Mouse (Mus musculus): ENCODE data around the gene Ceacam19. TPM values are rescaled to one million over a fixed set of nuclear protein-coding genes. Genes with fewer than 3 reads are reported as not detected.
"Not testable (repeated sequence)": the region's sequence is repeated elsewhere in the genome, so short reads cannot be mapped to it uniquely, and the experiment has no call there.

Ceacam19 gene
- under 1 TPM in 10 of 26 experiments, not detected in 16; 0.18 to 0.30 (median 0.22) TPM for total RNA-seq (2018; cell fraction: chromatin; rRNA removed)
- total RNA-seq (2018; cell fraction: cytosol; rRNA removed): under 1 TPM in 25 of 26 experiments, not detected in 1; 0.05 to 0.69 (median 0.23) TPM
- total RNA-seq (2018; cell fraction: nucleus; rRNA removed): under 1 TPM in 16 of 26 experiments, not detected in 10; 0.17 to 0.87 (median 0.36) TPM
- polyA plus RNA-seq (2018): 0.23 TPM in 2 of 3 replicates, not detected in the other

DNA sequence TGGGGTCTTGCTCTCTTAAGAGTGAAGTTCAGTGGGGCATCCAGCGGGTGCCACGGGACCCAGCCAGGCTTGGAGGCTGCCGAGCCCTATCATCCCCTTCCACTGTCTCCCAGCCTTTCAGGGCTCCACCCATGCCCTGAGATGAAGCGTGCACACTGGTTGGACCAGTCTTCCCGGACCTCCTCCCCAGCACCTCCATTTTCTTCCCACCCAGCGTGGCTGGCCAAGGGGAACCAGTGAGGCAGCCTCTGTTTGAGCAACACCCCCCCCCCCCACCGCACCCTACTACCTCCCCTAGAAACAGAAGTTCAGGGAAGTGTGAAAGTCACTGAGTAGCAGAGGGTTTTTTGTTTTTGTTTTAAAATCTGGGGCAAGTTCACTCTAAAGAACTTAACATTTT is at the start of gene Ceacam19:
TSS of gene Ceacam19 (minus strand) at position 117 of the 400 bp plus-strand sequence.
- Histone ChIP-seq H3K79me2 (ENCODE audit: inconsistent target) (no peaks in the 10 kb centered on the region), H3K27ac (no peak within 1 kb of the TSS), H3K4me3 (ENCODE audit: inconsistent target) (no peak within 1 kb of the TSS), H3K36me3 (ENCODE audit: inconsistent target) (no peaks in the 10 kb centered on the region)
- WGBS (ENCODE audit: missing documents): 54% methylated on average over 6 of the region's 7 CpGs

DNA sequence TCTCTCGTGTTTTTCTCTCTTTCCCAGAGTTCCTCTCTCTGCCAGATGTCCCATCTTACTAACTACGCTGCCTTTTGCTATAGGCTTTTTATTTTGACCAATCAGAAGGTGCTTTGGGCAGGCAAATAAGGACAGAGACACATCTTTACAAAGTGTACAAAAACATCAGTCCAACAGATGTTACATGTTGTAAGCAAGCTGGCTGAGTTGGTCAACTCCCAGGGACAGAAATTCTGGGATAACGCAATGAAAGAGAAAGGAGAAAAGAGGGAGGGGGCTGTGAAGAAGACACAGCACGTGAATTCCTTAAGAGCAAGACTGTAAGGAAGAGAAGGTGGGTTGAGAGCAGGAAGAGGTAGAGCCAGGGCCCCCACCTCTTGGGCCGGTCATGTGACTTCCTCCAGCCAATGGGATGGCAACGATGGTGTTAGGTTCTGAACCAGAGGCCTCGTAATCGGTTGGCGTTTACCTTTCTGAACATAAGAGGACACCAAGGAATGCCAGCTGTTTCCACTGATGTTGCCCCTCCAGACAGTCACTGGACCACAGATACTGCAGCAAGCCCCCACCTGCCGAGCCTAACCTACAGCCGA is 49.6 kb upstream of the Ceacam19 start:
- Histone ChIP-seq H3K36me3 (ENCODE audit: inconsistent target) (no peaks in the 10 kb centered on the region), H3K27ac (no peak overlapping the region), H3K79me2 (ENCODE audit: inconsistent target) (no peaks in the 10 kb centered on the region), H3K4me3 (ENCODE audit: inconsistent target) (no peak overlapping the region)
- 88% methylated on average over 11 of the region's 11 CpGs for WGBS (ENCODE audit: missing documents)

- 37% methylated on average over 6 of the region's 6 CpGs for WGBS (ENCODE audit: missing documents)
- Histone ChIP-seq H3K4me3 (ENCODE audit: inconsistent target) (peak overlapping the region; percentile 7; the same call in 1 of the 2 replicates), H3K79me2 (ENCODE audit: inconsistent target) (no peaks in the 10 kb centered on the region), H3K27ac (peak overlapping the region; percentile 87), H3K36me3 (ENCODE audit: inconsistent target) (no peaks in the 10 kb centered on the region)
Observed at GRCm38 (mm10) chr7:19935961-19936360, 48.2 kb upstream of the Ceacam19 start.

DNA sequence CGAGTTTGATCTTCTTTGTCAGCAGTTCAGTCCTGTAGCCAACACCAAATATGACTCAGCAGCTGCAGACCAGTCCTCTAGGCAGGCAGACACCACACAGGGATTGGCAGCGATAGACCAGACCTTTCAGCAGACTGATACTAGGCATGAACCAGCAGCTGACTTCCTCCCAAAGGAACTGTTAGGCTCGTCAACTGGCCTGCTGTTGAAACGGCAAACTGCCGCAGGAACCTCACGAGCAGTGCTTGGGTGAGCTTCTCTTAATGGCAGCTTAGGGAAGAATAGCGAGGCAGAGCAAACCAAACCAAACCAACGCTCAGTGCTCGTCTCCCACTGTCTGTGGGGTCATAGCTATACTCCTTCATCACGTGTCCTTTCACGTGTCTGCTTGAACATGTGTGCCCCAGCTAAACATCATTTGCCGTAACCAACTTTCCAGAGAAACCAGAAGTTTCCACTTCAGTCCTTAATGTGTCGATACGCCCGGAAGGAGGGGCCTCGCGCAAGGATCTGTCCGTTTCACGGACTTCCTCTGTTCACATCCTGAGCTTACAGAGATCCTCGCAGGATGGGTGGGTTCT is 47.5 kb upstream of the Ceacam19 start:
- Histone ChIP-seq H3K36me3 (ENCODE audit: inconsistent target) (no peaks in the 10 kb centered on the region), H3K27ac (peak overlapping the region; percentile 87), H3K4me3 (ENCODE audit: inconsistent target) (peak overlapping the region; percentile 7; the same call in 1 of the 2 replicates), H3K79me2 (ENCODE audit: inconsistent target) (no peaks in the 10 kb centered on the region)
- WGBS (ENCODE audit: missing documents): 1% methylated on average over 20 of the region's 20 CpGs

DNA sequence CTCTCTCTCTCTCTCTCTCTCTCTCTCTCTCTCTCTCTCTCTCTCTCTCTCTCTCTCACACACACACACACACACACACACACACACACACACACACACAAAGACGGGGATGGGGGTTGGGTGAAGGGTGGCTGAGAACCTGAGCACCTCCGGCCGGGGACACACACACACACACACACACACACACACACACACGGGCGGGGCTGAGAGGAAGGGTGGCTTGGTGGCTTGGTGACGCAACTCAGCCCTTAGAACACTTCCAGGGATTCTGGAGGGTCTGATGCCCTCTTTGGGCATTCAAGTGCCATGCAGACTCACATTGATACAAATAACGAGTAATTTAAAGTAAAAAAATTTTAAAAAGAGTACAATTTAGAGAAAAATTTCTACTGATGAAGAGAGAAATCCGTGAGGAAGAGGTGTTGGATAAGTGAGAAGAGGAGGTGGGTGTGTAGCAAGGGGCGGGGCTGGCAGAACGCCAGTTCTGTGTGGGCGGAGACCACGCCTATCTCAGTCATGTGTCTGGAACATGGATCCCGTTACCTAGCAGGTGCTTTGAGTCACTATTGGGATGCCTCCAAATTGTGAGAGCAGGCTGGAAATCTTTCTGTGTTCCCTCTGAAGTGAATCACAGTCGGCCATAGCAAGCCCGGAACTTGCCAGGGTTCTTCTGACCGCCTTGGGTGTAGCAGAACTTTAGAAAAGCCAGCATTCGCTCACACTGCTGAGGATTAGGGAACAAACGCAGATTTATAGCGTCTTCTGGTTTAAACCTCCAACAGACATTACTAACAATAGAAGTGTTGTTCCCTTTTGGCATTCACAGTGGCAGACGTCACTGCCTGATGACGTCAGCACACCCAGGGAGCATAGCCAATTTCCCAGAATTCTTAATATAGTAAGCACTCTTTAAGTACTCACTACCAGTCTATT is 45.4 kb upstream of the Ceacam19 start:
- peak overlapping the region; percentile 2; the same call in 1 of the 2 replicates for H3K4me3 ChIP-seq (ENCODE audit: inconsistent target)
- no peaks in the 10 kb centered on the region for H3K79me2 ChIP-seq (ENCODE audit: inconsistent target)
- WGBS (ENCODE audit: missing documents): under 1% methylated on average over 20 of the region's 21 CpGs
- no peaks in the 10 kb centered on the region for H3K36me3 ChIP-seq (ENCODE audit: inconsistent target)
- H3K27ac ChIP-seq: peak overlapping the region; percentile 87

DNA sequence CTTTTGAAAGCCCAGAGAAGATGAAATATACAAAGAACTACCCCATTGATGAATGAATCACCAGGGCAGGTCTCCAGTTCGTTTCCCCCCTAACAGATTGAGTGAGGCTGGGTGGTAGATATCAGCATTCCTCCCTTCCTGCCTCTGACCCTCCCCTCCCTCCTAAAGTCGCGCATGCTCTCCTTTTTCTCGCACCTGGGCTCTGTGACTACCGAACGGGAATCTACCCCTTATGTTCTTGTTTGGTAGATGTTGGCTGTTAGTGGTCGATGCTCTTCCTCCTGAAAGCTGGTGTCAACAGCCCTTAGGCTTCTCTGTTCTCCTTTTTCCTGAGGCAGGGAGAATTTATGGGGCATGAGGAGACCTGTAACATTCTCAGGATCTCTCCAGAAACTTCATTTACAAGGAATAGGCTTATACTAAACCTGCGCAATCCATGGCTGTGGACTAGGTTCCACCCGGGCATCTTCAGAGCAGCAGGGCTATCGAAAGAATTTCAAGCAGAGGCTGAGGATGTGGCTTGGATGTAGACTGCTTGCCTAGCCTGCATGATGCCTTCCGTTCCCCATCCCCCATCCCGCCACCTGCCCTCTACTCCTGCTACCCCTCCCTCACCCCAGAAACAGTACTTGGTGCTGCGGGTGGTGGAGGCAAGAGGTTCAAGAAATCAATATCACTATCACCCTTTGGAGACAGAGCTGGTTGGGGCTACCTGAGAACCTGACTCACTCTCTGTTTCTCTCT is 44.5 kb upstream of the Ceacam19 start:
- H3K79me2 ChIP-seq (ENCODE audit: inconsistent target): no peaks in the 10 kb centered on the region
- H3K36me3 ChIP-seq (ENCODE audit: inconsistent target): no peaks in the 10 kb centered on the region
- H3K4me3 ChIP-seq (ENCODE audit: inconsistent target): no peak overlapping the region
- 14% methylated on average over 13 of the region's 13 CpGs for WGBS (ENCODE audit: missing documents)
- no peak overlapping the region for H3K27ac ChIP-seq

DNA sequence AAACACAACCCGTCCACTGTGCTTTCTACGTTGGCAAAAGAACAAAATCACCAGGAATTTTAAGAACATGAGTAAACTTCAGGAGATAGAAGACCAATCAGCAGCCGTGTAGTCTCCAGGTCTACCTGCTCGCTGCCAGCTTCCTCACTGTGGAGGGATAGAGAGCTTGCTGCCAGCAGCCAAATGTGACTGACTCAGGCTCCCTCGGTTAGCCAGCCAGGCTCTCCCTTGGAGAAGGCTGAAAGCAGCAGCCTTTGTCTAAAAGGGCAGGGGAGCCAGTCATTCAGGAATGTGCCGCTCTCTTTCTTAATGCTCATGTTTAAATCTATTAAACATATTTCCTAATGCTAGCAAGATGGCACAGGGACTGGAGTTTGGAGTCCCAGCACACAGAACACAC is 42.7 kb upstream of the Ceacam19 start:
- H3K36me3 ChIP-seq (ENCODE audit: inconsistent target); H3K79me2 ChIP-seq (ENCODE audit: inconsistent target); H3K27ac ChIP-seq; H3K4me3 ChIP-seq (ENCODE audit: inconsistent target): not testable (repeated sequence)
- WGBS (ENCODE audit: missing documents): 91% methylated on average over 6 of the region's 6 CpGs

GRCm38 (mm10) chr7:19928486-19928885 is 40.7 kb upstream of the Ceacam19 start:
- Histone ChIP-seq H3K27ac (no peak overlapping the region), H3K36me3 (ENCODE audit: inconsistent target) (no peaks in the 10 kb centered on the region), H3K4me3 (ENCODE audit: inconsistent target) (no peak overlapping the region), H3K79me2 (ENCODE audit: inconsistent target) (no peaks in the 10 kb centered on the region)
- WGBS (ENCODE audit: missing documents): 93% methylated on average over 5 of the region's 5 CpGs

DNA sequence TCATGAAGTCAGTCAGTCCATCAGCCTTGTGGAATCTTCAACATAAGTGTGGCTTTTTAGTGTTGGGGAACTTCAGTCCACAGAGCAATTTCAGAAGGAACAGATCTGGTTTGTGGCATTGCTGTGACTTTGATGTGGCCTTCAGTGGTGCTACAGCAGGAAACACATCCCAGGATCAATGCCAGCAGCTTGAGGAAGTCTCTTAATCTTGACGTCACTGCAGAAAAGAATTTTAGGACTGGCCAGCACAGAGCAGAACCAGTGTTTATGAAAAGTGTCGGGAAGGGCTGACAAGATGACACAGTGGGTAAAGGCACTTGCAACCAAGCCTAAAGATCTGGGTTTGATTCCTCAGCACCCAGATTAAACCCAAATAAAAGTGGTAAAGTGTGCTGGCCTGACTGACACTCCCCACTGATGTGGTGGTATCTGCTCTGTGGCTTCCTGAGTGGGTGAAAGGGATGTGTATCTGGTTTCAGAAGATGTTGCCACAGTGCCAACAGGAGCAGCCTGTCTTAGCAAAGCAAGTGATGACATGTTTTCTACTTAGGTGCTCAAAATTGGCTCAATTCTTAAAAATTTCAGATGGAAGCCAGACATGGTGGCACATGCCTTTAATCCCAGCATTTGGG is 39.2 kb upstream of the Ceacam19 start:
- H3K4me3 ChIP-seq (ENCODE audit: inconsistent target): no peak overlapping the region
- no peak overlapping the region for H3K27ac ChIP-seq
- 19% methylated on average over 2 of the region's 2 CpGs for WGBS (ENCODE audit: missing documents)

DNA sequence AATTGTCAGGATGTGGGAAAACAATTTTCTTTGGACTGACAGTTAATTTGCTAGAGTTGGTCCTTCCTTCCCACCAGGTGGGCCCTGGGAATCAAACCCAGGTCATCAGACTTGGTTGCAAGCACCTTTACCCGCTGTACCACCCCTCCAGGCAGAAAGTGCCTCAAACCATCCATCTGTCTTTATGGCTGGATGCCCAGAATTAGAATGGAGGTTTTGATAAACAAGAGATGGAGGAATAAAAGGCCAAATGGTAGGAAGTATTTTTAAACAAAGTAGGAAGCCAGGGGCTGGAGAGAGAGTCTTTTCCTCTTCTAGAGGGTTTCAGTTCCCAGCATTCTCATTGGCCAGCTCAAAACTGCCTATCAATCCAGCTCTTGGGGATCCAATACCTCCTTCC is 37.6 kb upstream of the Ceacam19 start:
- no peaks in the 10 kb centered on the region for H3K36me3 ChIP-seq (ENCODE audit: inconsistent target)
- 91% methylated on average over 1 of the region's 1 CpGs for WGBS (ENCODE audit: missing documents)
- peaks cover under 1% of the 10 kb centered on the region; the same call in 1 of the 2 replicates for H3K79me2 ChIP-seq (ENCODE audit: inconsistent target)
- no peak overlapping the region for H3K4me3 ChIP-seq (ENCODE audit: inconsistent target)
- no peak overlapping the region for H3K27ac ChIP-seq

More for the DNA sequence above, 39.2 kb upstream of the Ceacam19 start:
- H3K36me3 ChIP-seq (ENCODE audit: inconsistent target): no peaks in the 10 kb centered on the region
- H3K79me2 ChIP-seq (ENCODE audit: inconsistent target): no peaks in the 10 kb centered on the region

DNA sequence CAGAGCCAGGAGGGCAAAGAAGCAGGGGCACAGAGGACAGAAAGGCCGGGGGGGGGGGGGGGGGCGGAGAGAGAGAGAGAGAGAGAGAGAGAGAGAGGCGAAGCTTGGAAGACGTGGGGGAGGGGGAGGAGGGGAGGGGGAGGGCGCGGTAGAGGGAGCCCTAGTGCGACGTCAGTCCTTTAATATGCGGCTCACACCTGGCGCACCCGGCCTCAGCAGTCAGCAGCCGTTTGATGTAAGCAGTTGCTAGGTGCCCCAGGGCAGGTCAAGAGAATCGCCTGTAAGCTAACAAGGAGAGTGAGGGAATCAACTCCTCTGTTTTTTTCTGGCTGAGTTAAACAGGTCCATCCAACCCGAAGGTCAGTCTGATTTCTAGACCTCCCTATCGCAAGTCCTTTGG is 36.0 kb upstream of the Ceacam19 start:
- H3K36me3 ChIP-seq (ENCODE audit: inconsistent target): no peaks in the 10 kb centered on the region
- H3K27ac ChIP-seq: no peak overlapping the region
- peaks cover 16% of the 10 kb centered on the region for H3K79me2 ChIP-seq (ENCODE audit: inconsistent target)
- H3K4me3 ChIP-seq (ENCODE audit: inconsistent target): no peak overlapping the region
- WGBS (ENCODE audit: missing documents): 52% methylated on average over 11 of the region's 15 CpGs

- WGBS (ENCODE audit: missing documents): 17% methylated on average over 2 of the region's 2 CpGs
- Histone ChIP-seq H3K27ac (0 out of 2 replicates have a peak overlapping the region, but pooled peaks have one; percentile 1), H3K4me3 (ENCODE audit: inconsistent target) (no peak overlapping the region)
Observed at GRCm38 (mm10) chr7:19923354-19923753, 35.6 kb upstream of the Ceacam19 start.

DNA sequence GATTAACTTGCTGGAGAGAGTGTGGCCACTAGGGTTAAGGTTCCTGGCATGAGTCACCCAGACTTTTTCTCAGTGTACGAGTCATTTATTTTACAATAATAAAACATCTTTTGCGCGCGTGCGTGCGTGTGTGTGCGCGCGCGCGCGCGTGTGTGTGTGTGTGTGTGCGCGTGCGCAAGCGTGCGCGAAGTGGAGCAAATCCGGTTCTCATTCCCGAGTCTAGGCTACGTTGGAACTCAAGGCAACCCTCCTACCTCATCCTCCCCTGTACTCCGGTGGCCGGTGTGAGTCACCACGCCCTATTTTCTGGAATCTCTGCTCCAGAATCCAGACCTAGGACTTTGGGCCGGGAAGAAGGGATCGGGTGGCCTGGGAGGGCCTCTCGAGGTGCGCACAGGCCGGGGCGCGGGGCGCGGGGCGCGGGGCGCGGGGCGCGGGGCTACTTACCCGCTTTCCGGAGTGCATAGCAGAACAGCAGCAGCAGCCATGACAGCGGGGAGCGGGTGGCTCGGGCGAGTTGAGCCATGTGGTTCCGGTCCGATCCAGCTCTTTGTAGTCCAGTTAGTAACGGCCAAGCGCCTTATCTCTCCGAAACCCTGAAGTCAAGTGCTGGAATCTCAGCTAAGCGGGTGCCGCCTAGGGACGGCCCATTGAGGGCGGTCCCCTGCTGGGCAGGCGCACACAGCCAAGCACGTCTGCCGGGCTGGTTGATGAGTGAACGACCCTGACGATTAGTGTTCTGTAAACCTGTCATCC is 32.9 kb upstream of the Ceacam19 start, which contains the start of gene Pvr:
TSS of gene Pvr (minus strand) at position 655 of the 756 bp plus-strand sequence.
- Histone ChIP-seq H3K4me3 (ENCODE audit: inconsistent target) (peak within 1 kb of the TSS; percentile 47), H3K27ac (peak within 1 kb of the TSS; percentile 35), H3K79me2 (ENCODE audit: inconsistent target) (peaks cover 32% of the 10 kb centered on the region), H3K36me3 (ENCODE audit: inconsistent target) (peaks cover 24% of the 10 kb centered on the region)
- WGBS (ENCODE audit: missing documents): 1% methylated on average over 51 of the region's 60 CpGs

More at GRCm38 (mm10) chr7:19923354-19923753, 35.6 kb upstream of the Ceacam19 start:
- H3K79me2 ChIP-seq (ENCODE audit: inconsistent target): peaks cover 21% of the 10 kb centered on the region
- peaks cover 2% of the 10 kb centered on the region; the same call in 1 of the 2 replicates for H3K36me3 ChIP-seq (ENCODE audit: inconsistent target)
